Mouse (Mus musculus) thymus, postnatal 25 days (tissue): ENCODE results near the gene Olfr25.

Experiments
- DNase-seq: peaks from one replicate; pipeline ENCODE4 v3.0.0; 2022

Olfr25 gene

GRCm38 (mm10) chr9:38328760-38329159 lies at the start of gene Olfr25:
Olfr25 (plus strand) TSS chr9:38329060.
- no peak for DNase-seq

- no peak for DNase-seq
Observed at GRCm38 (mm10) chr9:38290807-38291206, 38.1 kb upstream of the Olfr25 start, which contains the start of gene Olfr896-ps1. Olfr896-ps1 (plus strand) TSS chr9:38291107.

- no peak for DNase-seq
Observed at GRCm38 (mm10) chr9:38348111-38348510, 19.3 kb downstream of the Olfr25 start, which contains the start of gene Olfr898. Olfr898 (plus strand) TSS chr9:38348411.

- DNase-seq: no peak
Observed at GRCm38 (mm10) chr9:38366596-38366995, 37.7 kb downstream of the Olfr25 start, which contains the start of gene Olfr250. Olfr250 (plus strand) TSS chr9:38366896.

GRCm38 (mm10) chr9:38376786-38377185 lies 47.9 kb downstream of the Olfr25 start, which contains the start of gene Olfr251:
Olfr251 (plus strand) TSS chr9:38377086.
- no peak for DNase-seq
